Mouse (Mus musculus) kidney, adult 8-10 months (tissue): ENCODE results near the gene Olfr764-ps1.
"Not testable (repeated sequence)": the region's sequence is repeated elsewhere in the genome, so short reads cannot be mapped to it uniquely, and the experiment has no call there.

Experiments
- DNase-seq, 2 experiments: peaks; one replicate each; pipeline ENCODE4 v3.0.0; 2022

Gene Olfr764-ps1

GRCm38 (mm10) chr10:129039796-129040195 lies at the start of gene Olfr764-ps1:
Gene Olfr764-ps1 (minus strand): TSS chr10:129039896.
- no peak for DNase-seq

- not testable (repeated sequence) for DNase-seq
Observed at GRCm38 (mm10) chr10:129082810-129083209, 43.1 kb upstream of the Olfr764-ps1 start, which contains the start of gene Olfr767. Gene Olfr767 (minus strand): TSS chr10:129082910.

DNA sequence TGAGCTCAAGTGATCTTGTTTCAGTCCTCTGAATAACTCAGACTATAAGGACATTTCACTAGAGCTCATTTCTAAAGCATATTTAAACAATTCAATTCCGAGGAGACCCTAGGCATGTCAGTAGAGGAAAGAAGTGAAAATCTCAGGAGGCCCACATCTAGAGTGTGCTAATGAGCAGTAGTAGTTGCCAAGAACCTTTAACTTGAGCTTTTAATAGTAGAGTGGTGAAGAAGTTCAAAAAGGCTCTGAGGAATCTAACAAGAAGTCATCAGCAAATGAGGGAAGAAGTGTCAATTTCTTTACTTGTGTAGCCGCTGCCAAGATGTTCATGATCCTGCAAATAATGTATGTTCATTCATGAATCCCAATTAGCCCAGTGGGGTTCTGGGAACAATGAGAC lies 29.2 kb upstream of the Olfr764-ps1 start, which contains the start of gene Olfr766-ps1:
TSS of gene Olfr766-ps1 (minus strand) at position 101 of the 400 bp plus-strand sequence.
- DNase-seq = no peak

DNA sequence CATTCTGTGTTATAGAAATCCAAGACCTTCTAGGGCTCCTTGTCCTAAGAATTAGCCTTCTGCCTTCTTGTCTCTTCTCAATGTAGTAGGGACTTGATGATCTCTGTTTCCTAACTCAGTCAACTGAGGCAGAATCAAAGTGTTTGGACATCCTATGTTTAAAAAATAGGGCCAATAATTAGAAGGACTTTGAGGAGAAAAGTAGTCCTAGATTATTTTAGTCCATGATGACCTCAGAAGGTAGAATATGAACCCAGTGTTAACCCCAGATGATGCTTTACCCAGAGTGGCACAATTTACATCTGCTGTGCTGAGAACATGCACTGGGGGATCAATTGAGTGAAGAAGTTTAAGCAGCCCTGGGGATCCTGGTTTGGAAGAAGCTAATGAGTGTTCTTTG lies 10.2 kb upstream of the Olfr764-ps1 start, which contains the start of gene Olfr765:
TSS of gene Olfr765 (minus strand) at position 101 of the 400 bp plus-strand sequence.
- not testable (repeated sequence) for DNase-seq

DNA sequence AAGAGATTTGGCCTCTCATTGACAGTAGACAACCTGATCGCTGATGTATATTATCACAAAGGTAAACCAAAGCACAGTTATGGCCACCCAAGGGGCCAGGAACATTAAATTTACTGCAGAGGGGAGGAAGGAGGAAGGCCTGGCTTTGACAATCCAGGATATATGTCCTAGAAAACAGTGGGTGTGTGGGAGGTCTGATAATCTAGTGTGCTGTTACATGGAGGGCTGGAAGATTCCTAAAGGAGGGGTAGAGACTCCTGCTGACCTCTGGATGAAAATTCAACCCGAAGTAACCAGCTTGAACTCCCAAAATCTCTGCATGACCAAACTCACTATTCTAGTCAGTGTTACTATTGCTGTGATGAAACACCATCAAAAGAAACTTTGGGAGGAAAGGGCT lies 11.4 kb downstream of the Olfr764-ps1 start:
- no peak for DNase-seq

DNA sequence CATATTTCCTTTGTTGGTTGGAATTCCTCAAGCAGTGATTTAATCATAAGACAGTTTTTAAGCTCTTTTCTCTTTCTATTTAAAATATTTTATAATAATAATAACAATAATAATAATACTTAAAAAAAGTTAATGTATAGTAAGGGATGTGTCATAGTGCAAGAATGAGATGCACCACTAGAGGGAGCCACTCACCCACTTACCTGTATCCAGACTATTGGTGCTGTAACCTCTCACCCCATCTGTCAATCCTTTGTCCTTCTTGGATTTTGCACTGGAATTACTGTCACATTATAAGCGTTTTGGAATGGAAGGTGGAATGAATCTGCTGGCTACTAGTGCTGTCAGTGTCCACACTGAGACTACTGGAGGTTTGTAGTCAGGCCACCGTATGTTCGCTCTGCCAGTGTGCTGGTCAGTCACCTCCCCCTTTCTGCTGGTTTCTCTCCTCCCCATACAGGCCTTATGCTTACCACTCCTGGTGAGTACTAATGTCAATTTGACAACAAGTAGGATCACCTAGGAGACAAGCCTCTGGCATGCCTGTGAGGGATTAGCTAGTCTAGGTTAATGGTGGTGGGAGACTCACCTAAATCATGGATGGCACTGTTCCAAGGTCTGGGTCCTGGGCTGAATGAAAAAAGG lies 13.6 kb downstream of the Olfr764-ps1 start:
- DNase-seq = peak in 1 of 2 experiments; percentile 43

DNA sequence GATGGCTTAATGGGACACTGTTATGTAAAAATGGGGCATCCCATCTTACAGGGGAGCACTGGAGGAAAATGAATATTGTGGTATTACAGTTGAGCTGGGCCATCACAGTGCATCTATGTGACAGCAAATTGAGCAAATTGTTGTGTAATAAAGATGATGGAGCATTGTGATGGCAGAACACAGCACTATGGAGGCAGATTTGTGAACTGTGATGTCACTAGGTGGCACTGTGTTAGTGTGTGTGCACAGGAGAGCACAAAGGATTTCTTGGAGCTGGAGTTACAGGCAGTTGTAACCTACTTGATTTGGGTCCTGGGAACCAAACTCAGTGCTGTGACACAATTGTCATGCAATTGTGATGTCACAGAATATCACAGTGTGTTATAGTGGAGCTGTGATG lies 16.4 kb downstream of the Olfr764-ps1 start:
- no peak for DNase-seq

DNA sequence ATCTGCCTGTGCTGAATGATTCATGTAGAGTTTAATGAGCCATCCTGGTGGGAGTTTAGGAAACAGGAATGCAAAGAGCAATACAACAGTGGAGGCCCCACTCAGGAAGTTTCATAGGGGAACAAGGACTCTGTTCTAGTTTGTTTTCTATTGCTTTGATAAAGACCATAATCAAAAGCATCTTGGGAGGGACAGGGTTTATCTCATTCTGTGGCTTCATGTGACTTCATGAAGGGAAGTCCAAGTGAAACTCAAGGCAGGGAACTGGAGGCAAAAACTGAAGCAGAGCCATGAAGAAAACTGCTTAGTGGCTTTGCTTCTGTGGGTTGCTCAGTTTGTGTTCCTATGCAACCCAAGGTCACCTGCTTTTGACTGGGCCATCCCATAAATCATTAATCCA lies 25.2 kb downstream of the Olfr764-ps1 start:
- peak in 1 of 2 experiments; percentile 8 for DNase-seq

DNA sequence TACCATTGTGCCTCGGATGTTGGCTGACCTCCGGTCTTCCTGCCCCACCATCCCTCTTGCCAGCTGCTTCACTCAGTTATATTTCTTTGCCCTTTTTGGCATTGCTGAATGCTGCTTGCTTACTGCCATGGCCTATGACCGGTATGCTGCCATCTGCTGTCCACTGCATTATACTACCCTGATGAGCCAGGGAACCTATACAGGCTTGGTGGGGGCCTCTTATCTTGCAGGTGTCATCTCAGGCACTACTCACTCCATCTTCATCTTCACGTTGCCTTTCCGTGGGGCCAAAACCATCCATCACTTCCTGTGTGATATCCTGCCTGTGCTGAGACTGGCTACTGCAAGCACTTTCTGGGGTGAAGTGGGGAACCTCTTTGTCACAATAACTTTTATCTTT lies 28.2 kb downstream of the Olfr764-ps1 start:
- not testable (repeated sequence) for DNase-seq

GRCm38 (mm10) chr10:129010288-129010841 lies 29.3 kb downstream of the Olfr764-ps1 start, which contains the start of gene Olfr763:
Gene Olfr763 (plus strand): TSS chr10:129010791.
- no peak for DNase-seq

DNA sequence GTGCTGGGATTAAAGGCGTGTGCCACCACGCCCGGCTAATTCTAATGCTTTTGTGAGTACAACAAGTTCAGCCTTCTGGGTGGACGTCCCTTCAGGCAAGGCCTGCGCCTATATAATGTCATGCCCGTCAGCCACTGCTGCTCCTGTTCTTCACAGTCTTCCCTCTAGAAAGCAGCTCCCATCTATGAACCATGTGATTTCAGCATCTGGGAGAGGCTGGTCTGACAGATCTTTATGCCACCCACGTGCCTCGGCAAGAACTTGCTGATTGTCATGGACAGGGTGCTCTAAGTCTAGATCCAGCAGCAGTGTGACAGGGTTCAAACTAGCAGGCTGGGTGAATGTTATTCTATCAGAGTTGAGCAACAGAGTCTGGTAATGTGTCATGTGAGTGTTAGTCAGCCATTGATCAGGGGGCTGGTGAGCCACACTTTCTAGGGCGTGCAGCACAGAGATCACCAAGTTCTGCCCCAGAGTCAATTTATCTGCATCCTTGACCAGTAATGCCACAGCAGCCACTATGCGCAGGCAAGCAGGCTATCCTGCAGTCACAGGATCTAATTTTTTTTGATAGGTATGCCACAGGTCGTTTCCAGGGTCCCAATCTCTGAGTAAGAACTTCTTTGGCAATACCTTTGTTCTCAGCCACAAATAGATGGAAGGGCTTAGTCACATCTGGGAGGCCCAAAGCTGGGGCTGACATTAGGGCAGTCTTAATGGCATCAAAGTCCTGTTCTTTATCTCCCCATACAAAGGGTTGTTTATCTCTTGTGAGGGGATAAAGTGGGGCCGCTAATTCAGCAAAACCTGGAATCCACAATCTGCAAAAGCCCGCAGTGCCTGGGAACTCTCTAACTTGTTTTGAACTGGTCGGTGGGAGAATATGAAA lies 35.4 kb downstream of the Olfr764-ps1 start:
- DNase-seq = no peak

DNA sequence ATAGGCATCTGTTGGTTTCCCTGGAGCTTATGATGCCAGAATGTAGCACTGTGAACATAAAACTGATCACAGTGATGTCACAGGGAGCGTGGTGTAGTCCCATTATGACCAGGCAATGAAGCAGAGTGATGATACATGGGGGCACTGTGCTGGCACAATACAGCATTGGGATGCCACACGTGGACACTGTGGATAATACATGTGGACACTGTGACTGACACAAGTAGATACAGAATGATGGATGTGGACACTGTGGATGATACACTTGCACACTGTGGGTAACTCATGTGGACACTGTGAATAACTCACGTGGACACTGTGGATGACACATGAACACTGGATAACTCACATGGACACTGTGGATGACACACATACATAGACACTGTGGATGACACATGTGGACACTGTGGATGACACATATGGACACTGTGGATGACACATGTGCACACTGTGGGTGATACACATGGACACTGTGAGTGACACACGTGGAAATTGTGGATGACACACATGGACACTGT lies 43.1 kb downstream of the Olfr764-ps1 start:
- no peak for DNase-seq

GRCm38 (mm10) chr10:128995796-128996195 lies 43.9 kb downstream of the Olfr764-ps1 start:
- DNase-seq = no peak

- DNase-seq = no peak
Observed at GRCm38 (mm10) chr10:128990994-128991393, 48.7 kb downstream of the Olfr764-ps1 start.

GRCm38 (mm10) chr10:128990129-128990850 lies 49.4 kb downstream of the Olfr764-ps1 start:
- not testable (repeated sequence) for DNase-seq

DNA sequence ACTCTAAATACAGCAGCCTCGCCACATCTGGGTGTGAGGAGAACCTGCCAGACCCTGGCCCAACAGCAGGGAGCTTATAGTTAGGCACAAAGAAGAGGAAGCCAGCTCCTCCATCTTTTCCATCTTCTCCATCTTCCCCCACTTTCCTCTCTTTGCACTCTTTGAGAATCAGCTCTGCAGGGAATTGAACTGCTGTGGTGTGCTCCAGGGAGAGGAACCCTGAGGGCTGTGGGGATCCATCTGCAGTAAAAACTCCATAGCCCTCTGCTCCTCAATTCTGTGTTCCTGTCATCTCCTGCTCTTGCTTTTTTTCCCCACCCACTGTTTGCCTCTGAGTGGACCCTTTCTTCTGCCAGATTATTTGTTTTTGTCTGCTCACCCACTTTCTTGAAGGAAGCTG lies 50.6 kb downstream of the Olfr764-ps1 start, which contains the start of gene Olfr9:
TSS of gene Olfr9 (plus strand) at position 301 of the 400 bp plus-strand sequence.
- DNase-seq = not testable (repeated sequence)
